ENCODE assay signal across 8 mouse cellular contexts in genomic region chr3:122245878-122246332, GRCm38 (mm10). TPM values are rescaled to one million over a fixed set of nuclear protein-coding genes. Genes with fewer than 3 reads are reported as not detected.
DNase-seq lines count a peak whose midpoint lies in the region; ATAC-seq lines count a peak whose summit lies in the region.

No protein-coding gene starts in this region.

- WGBS in intestine, embryonic 14.5 days = under 1% methylated on average over 46 of the region's 50 CpGs
- WGBS in midbrain, embryonic 15.5 days = under 1% methylated on average over 45 of the region's 50 CpGs
- under 1% methylated on average over 50 of the region's 50 CpGs for WGBS in stomach, embryonic 16.5 days

- H3K9me3 ChIP-seq in intestine, embryonic 14.5 days (ENCODE audit: control insufficient read depth, low read length) = no peaks in the 10 kb centered on the region
- H3K9me3 ChIP-seq in midbrain, embryonic 15.5 days = no peaks in the 10 kb centered on the region
- no peaks in the 10 kb centered on the region for H3K9me3 ChIP-seq in stomach, embryonic 16.5 days (replicated peaks; ENCODE audit: control insufficient read depth, low read length)

- H3K4me1 ChIP-seq in intestine, embryonic 14.5 days (replicated peaks; ENCODE audit: control insufficient read depth, insufficient read depth, low read length) = peaks cover 7% of the 10 kb centered on the region
- peaks cover 23% of the 10 kb centered on the region for H3K4me1 ChIP-seq in midbrain, embryonic 15.5 days
- H3K4me1 ChIP-seq in stomach, embryonic 16.5 days (ENCODE audit: control insufficient read depth, insufficient read depth, low read length) = peaks cover 16% of the 10 kb centered on the region; the same call in 1 of the 2 replicates

- H3K36me3 ChIP-seq in intestine, embryonic 14.5 days (ENCODE audit: control insufficient read depth, insufficient read depth, low read length) = no peaks in the 10 kb centered on the region
- H3K36me3 ChIP-seq in midbrain, embryonic 15.5 days (replicated peaks) = no peaks in the 10 kb centered on the region
- no peaks in the 10 kb centered on the region for H3K36me3 ChIP-seq in stomach, embryonic 16.5 days (ENCODE audit: control insufficient read depth, insufficient read depth, low read length)

- peak; percentile 57 for ATAC-seq in intestine, embryonic 14.5 days (replicated peaks; ENCODE audit: low FRiP score, low TSS enrichment, low read depth)
- ATAC-seq in midbrain, embryonic 15.5 days (replicated peaks) = peak; percentile 78
- ATAC-seq in stomach, embryonic 16.5 days (ENCODE audit: insufficient read depth, low FRiP score) = peak; percentile 49; the same call in 1 of the 2 replicates

- H3K4me3 ChIP-seq in intestine, embryonic 14.5 days (ENCODE audit: low read depth, low read length) = peak overlapping the region; percentile 88
- peak overlapping the region; percentile 67 for H3K4me3 ChIP-seq in midbrain, embryonic 15.5 days
- peak overlapping the region; percentile 88 for H3K4me3 ChIP-seq in stomach, embryonic 16.5 days (replicated peaks; ENCODE audit: low read length)

- H3K27ac ChIP-seq in intestine, embryonic 14.5 days (ENCODE audit: low read depth) = peak overlapping the region; percentile 73
- peak overlapping the region; percentile 88 for H3K27ac ChIP-seq in midbrain, embryonic 15.5 days
- peak overlapping the region; percentile 87 for H3K27ac ChIP-seq in stomach, embryonic 16.5 days (ENCODE audit: low read length)

- H3K4me2 ChIP-seq in intestine, embryonic 14.5 days (ENCODE audit: low read length) = peak overlapping the region; percentile 84
- H3K4me2 ChIP-seq in midbrain, embryonic 15.5 days = peak overlapping the region; percentile 69
- peak overlapping the region; percentile 81 for H3K4me2 ChIP-seq in stomach, embryonic 16.5 days (ENCODE audit: low read depth, low read length)

- DNase-seq in 3134 (ENCODE audit: extremely low read depth, insufficient read length, low spot score) (peak; percentile 77), R1 (ENCODE audit: low read depth, low spot score) (peak; percentile 54), liver (peak; percentile 69)
- peak; percentile 73 for DNase-seq in embryo, embryonic 10 days (ENCODE audit: low spot score)
- DNase-seq in gastrocnemius, postnatal 14 days = peak; percentile 60
- DNase-seq in intestine, embryonic 14.5 days (ENCODE audit: low spot score) = peak; percentile 86

- H3K27me3 ChIP-seq in intestine, embryonic 14.5 days (replicated peaks; ENCODE audit: control insufficient read depth, insufficient read depth, low read length) = no peaks in the 10 kb centered on the region
- H3K27me3 ChIP-seq in midbrain, embryonic 15.5 days (replicated peaks) = no peaks in the 10 kb centered on the region
- no peaks in the 10 kb centered on the region for H3K27me3 ChIP-seq in stomach, embryonic 16.5 days (ENCODE audit: control insufficient read depth, insufficient read depth, low read length)

- intact Hi-C loops in gastrocnemius, postnatal 14 days (cut with DNase I; ENCODE audit: low total_unique reads) = no loop called here

- H3K9ac ChIP-seq in intestine, embryonic 14.5 days (ENCODE audit: low read length) = peak overlapping the region; percentile 75
- peak overlapping the region; percentile 73 for H3K9ac ChIP-seq in midbrain, embryonic 15.5 days
- peak overlapping the region; percentile 90 for H3K9ac ChIP-seq in stomach, embryonic 16.5 days (ENCODE audit: low read length)

RNA-seq across cellular contexts. Expression of gene Gclm, which starts 0.5 kb away (rescaled TPM):
- total RNA-seq in gastrocnemius, postnatal 14 days (2021) = 10 to 100 TPM; 22.7 to 28.7 TPM
- polyA plus RNA-seq in intestine, embryonic 14.5 days (2014; fragmentation: Nextera tagmentation; extraction: Ambion mirVana) = 43.7 and 61.5 TPM in 2 replicates
- 40.3 and 45.8 TPM in 2 replicates for polyA plus RNA-seq in midbrain, embryonic 15.5 days (2015; fragmentation: Nextera tagmentation; extraction: Ambion mirVana)
- 60.8 and 69.5 TPM in 2 replicates for polyA plus RNA-seq in stomach, embryonic 16.5 days (2015; fragmentation: Nextera tagmentation; extraction: Ambion mirVana)

RNA-seq across cellular contexts. Expression of gene Dnttip2, which starts 28.3 kb away (rescaled TPM):
- total RNA-seq in gastrocnemius, postnatal 14 days (2021) = 10 to 100 TPM; 18.4 to 19.7 TPM
- polyA plus RNA-seq in intestine, embryonic 14.5 days (2014; fragmentation: Nextera tagmentation; extraction: Ambion mirVana) = 78.5 and 83.0 TPM in 2 replicates
- polyA plus RNA-seq in midbrain, embryonic 15.5 days (2015; fragmentation: Nextera tagmentation; extraction: Ambion mirVana) = 43.9 and 45.2 TPM in 2 replicates
- 57.6 and 61.7 TPM in 2 replicates for polyA plus RNA-seq in stomach, embryonic 16.5 days (2015; fragmentation: Nextera tagmentation; extraction: Ambion mirVana)

RNA-seq across cellular contexts. Expression of gene Bcar3, which starts 48.0 kb away (rescaled TPM):
- 1 to 10 TPM; 8.3 to 9.5 TPM for total RNA-seq in gastrocnemius, postnatal 14 days (2021)
- polyA plus RNA-seq in intestine, embryonic 14.5 days (2014; fragmentation: Nextera tagmentation; extraction: Ambion mirVana) = 23.0 and 24.0 TPM in 2 replicates
- 7.2 and 7.5 TPM in 2 replicates for polyA plus RNA-seq in midbrain, embryonic 15.5 days (2015; fragmentation: Nextera tagmentation; extraction: Ambion mirVana)
- 11.1 and 13.7 TPM in 2 replicates for polyA plus RNA-seq in stomach, embryonic 16.5 days (2015; fragmentation: Nextera tagmentation; extraction: Ambion mirVana)

Comparison
In these comparisons a context has a peak if more than half of its experiments do, and no peak if none do; other contexts are left out.
1. Peak in every context shown above with its lines: DNase-seq, ATAC-seq, H3K4me3 ChIP-seq and H3K27ac ChIP-seq.